Mouse (Mus musculus) heart, embryonic 14.5 days (tissue): ENCODE measurements around the gene Myd88. TPM values are rescaled to one million over a fixed set of nuclear protein-coding genes. Genes with fewer than 3 reads are reported as not detected.

Experiments used
- ATAC-seq: fragments of 200-750 bp; cut with Nextera tagmentation; 2 replicates; pipeline ENCODE4 v1.8.0; 2017; ENCODE audit warnings: low read depth, moderate TSS enrichment; ENCODE audit not compliant: insufficient number of reproducible peaks, insufficient read depth, low FRiP score
- H3K27ac ChIP-seq, 2 experiments: fragments of 200-500 bp in 1 of 2; fragments of 300-500 bp in 1 of 2; sonication (generic) in 1 of 2; replicated peaks in 1 of 2; 2 replicates each; pipeline ENCODE4 v1.5.1; 2012 to 2014; ENCODE audit warnings: low read depth in 2 of 2, low read length in 2 of 2, control low read depth in 1 of 2, mild to moderate bottlenecking in 1 of 2, mixed read lengths in 1 of 2; ENCODE audit not compliant: control insufficient read depth in 1 of 2, insufficient read depth in 1 of 2
- H3K27me3 ChIP-seq: fragments of 300-500 bp; sonication (generic); 2 replicates; pipeline ENCODE4 v1.6.1; 2014; ENCODE audit warnings: mild to moderate bottlenecking, low read length, control low read depth; ENCODE audit not compliant: control insufficient read depth, insufficient read depth
- H3K36me3 ChIP-seq: fragments of 300-500 bp; sonication (generic); 2 replicates; pipeline ENCODE4 v1.6.1; 2014; ENCODE audit warnings: mild to moderate bottlenecking, control low read depth, low read length, mixed read lengths; ENCODE audit not compliant: control insufficient read depth, insufficient read depth
- H3K4me1 ChIP-seq, 2 experiments: fragments of 200-500 bp in 1 of 2; fragments of 300-500 bp in 1 of 2; sonication (generic) in 1 of 2; 2 replicates each; pipeline ENCODE4 v1.6.1; 2012 to 2014; ENCODE audit warnings: low read length in 2 of 2, control low read depth in 1 of 2, mixed read lengths in 1 of 2; ENCODE audit not compliant: control insufficient read depth in 2 of 2, insufficient read depth in 2 of 2
- H3K4me2 ChIP-seq: fragments of 300-500 bp; sonication (generic); 2 replicates; pipeline ENCODE4 v1.6.1; 2014; ENCODE audit warnings: mild to moderate bottlenecking, low read length
- H3K4me3 ChIP-seq, 2 experiments: fragments of 200-500 bp in 1 of 2; fragments of 300-500 bp in 1 of 2; sonication (generic) in 1 of 2; 2 replicates each; pipeline ENCODE4 v1.5.1; 2012 to 2014; ENCODE audit warnings: low read length in 2 of 2, mild to moderate bottlenecking in 2 of 2, control low read depth in 1 of 2, low read depth in 1 of 2, moderate library complexity in 1 of 2; ENCODE audit not compliant: control insufficient read depth in 1 of 2, insufficient read depth in 1 of 2
- H3K9ac ChIP-seq: fragments of 300-500 bp; sonication (generic); 2 replicates; pipeline ENCODE4 v1.6.1; 2014; ENCODE audit warnings: mild to moderate bottlenecking, low read length
- H3K9me3 ChIP-seq: fragments of 300-500 bp; sonication (generic); 2 replicates; pipeline ENCODE4 v1.6.1; 2016; ENCODE audit warnings: low read length, control low read depth; ENCODE audit not compliant: control insufficient read depth
- WGBS: fragments of 180-500 bp; shearing (Covaris S2); extraction: QIAGEN DNeasy Blood & Tissue Kit; methylation state at CpG from one replicate; pipeline ENCODE4 v1.1.7; 2014; 5-methylcytosine and 5-hydroxymethylcytosine counted together
- polyA plus RNA-seq: library from polyadenylated mRNA; unstranded; fragments of >200 nt; fragmentation: Nextera tagmentation; extraction: Ambion mirVana; gene quantifications from 2 replicates; pipeline ENCODE4 v1.2.1, GENCODE M21; 2014

Gene Myd88
- polyA plus RNA-seq, 1 experiment from 2014 or later: 14.9 TPM

GRCm38 (mm10) chr9:119298563-119298962, 42.6 kb downstream of the Myd88 start:
- no peak overlapping the region for H3K9ac ChIP-seq
- ATAC-seq: no peak
- 93% methylated on average over 3 of the region's 3 CpGs for WGBS

GRCm38 (mm10) chr9:119297696-119298095, 43.5 kb downstream of the Myd88 start:
- Histone ChIP-seq H3K9me3 (no peaks in the 10 kb centered on the region), H3K9ac (no peak overlapping the region), H3K27me3 (no peaks in the 10 kb centered on the region), H3K4me3 (no peak overlapping the region), H3K27ac (no peak overlapping the region), H3K36me3 (peaks cover 11% of the 10 kb centered on the region), H3K4me2 (no peak overlapping the region), H3K4me1 (no peaks in the 10 kb centered on the region)
- ATAC-seq: no peak
- 83% methylated on average over 6 of the region's 6 CpGs for WGBS

More at GRCm38 (mm10) chr9:119298563-119298962, 42.6 kb downstream of the Myd88 start:
- H3K9me3 ChIP-seq: no peaks in the 10 kb centered on the region
- H3K27me3 ChIP-seq: no peaks in the 10 kb centered on the region
- peaks cover 19% of the 10 kb centered on the region for H3K36me3 ChIP-seq
- H3K4me2 ChIP-seq: no peak overlapping the region
- H3K27ac ChIP-seq: no peak overlapping the region
- H3K4me1 ChIP-seq: no peaks in the 10 kb centered on the region
- no peak overlapping the region for H3K4me3 ChIP-seq

- Histone ChIP-seq H3K27ac (no peak overlapping the region), H3K4me2 (no peak overlapping the region), H3K9me3 (no peaks in the 10 kb centered on the region), H3K4me3 (no peak overlapping the region), H3K27me3 (no peaks in the 10 kb centered on the region), H3K4me1 (peaks cover 0 to 9% of the 10 kb centered on the region in 2 experiments; a peak in 1 of 4 replicates), H3K36me3 (peaks cover 24% of the 10 kb centered on the region), H3K9ac (no peak overlapping the region)
- 55% methylated on average over 3 of the region's 3 CpGs for WGBS
- no peak for ATAC-seq
Observed at GRCm38 (mm10) chr9:119290791-119291190, 50.4 kb downstream of the Myd88 start.

Other genes with a start within 250 kb of the Myd88 start
- 14.9 and 18.1 TPM in 2 replicates for gene Plcd1, start 247.9 kb downstream of the Myd88 start, polyA plus RNA-seq
- 0.50 and 0.55 TPM in 2 replicates for gene Dlec1, start 238.9 kb downstream of the Myd88 start, polyA plus RNA-seq
- gene Acaa1b, start 184.3 kb downstream of the Myd88 start, polyA plus RNA-seq: 0.32 and 1.00 TPM in 2 replicates
- not detected in 2 replicates for gene Gm47289, start 182.2 kb downstream of the Myd88 start, polyA plus RNA-seq
- not detected in 2 replicates for gene Slc22a13, start 132.3 kb downstream of the Myd88 start, polyA plus RNA-seq
- gene Oxsr1, start 19.0 kb downstream of the Myd88 start, polyA plus RNA-seq: 10.2 and 11.7 TPM in 2 replicates
- gene Acaa1a, start 1.7 kb downstream of the Myd88 start, polyA plus RNA-seq: 78.3 and 81.6 TPM in 2 replicates
- 1.2 and 2.0 TPM in 2 replicates for gene Xylb, start 16.0 kb upstream of the Myd88 start, polyA plus RNA-seq
- not detected in 2 replicates for gene Slc22a14, start 24.1 kb upstream of the Myd88 start, polyA plus RNA-seq
- 18.5 and 21.6 TPM in 2 replicates for gene Acvr2b, start 60.7 kb upstream of the Myd88 start, polyA plus RNA-seq
- gene Exog, start 103.5 kb upstream of the Myd88 start, polyA plus RNA-seq: 9.5 and 9.7 TPM in 2 replicates
- 7.9 and 10.0 TPM in 2 replicates for gene Scn5a, start 237.6 kb upstream of the Myd88 start, polyA plus RNA-seq